Mouse (Mus musculus) cerebellum, adult 9-11 months (tissue): ENCODE data around the gene Olfr728.

Experiments used
- DNase-seq: peaks from one replicate; pipeline ENCODE4 v3.0.0; 2022

The Olfr728 gene

GRCm38 (mm10) chr14:50142580-50142979 is at the start of gene Olfr728:
Gene Olfr728, minus strand, starts transcription at chr14:50142680.
- DNase-seq = no peak

- DNase-seq = no peak
Measured at GRCm38 (mm10) chr14:50188098-50188497, 45.6 kb upstream of the Olfr728 start, which contains the start of gene Olfr730. Gene Olfr730, minus strand, starts transcription at chr14:50188198.

- no peak for DNase-seq
Measured at GRCm38 (mm10) chr14:50152810-50153209, 10.3 kb upstream of the Olfr728 start, which contains the start of gene Olfr729. Gene Olfr729, minus strand, starts transcription at chr14:50152910.

GRCm38 (mm10) chr14:50122886-50123285 is 19.6 kb downstream of the Olfr728 start, which contains the start of gene Olfr727:
Gene Olfr727, plus strand, starts transcription at chr14:50123186.
- DNase-seq = no peak

- DNase-seq = no peak
Measured at GRCm38 (mm10) chr14:50090853-50091252, 51.6 kb downstream of the Olfr728 start, which contains the start of gene Olfr726. Gene Olfr726, minus strand, starts transcription at chr14:50090953.
